Mouse (Mus musculus) forebrain, embryonic 11.5 days (tissue): ENCODE results near the gene Rex1bd. TPM values are rescaled to one million over a fixed set of nuclear protein-coding genes. Genes with fewer than 3 reads are reported as not detected.
A peak's percentile ranks its signal among the peaks of the same experiment; 100 is the strongest.

ENCODE experiments used
- ATAC-seq: fragments of 200-750 bp; cut with Nextera tagmentation; replicated peaks from 2 replicates; pipeline ENCODE4 v1.8.0; 2017; ENCODE audit warnings: moderate TSS enrichment; ENCODE audit not compliant: low FRiP score
- DNase-seq: peaks from one replicate; pipeline ENCODE4 v3.0.0-alpha.2; 2017; ENCODE audit warnings: low spot score
- H3K27ac ChIP-seq: fragments of 300-500 bp; sonication (generic); 2 replicates; pipeline ENCODE4 v1.5.1; 2014; ENCODE audit warnings: low read depth, low read length
- H3K27me3 ChIP-seq: fragments of 300-500 bp; sonication (generic); 2 replicates; pipeline ENCODE4 v1.6.1; 2014; ENCODE audit warnings: mild to moderate bottlenecking, low read length, mixed read lengths; ENCODE audit not compliant: control insufficient read depth, insufficient read depth
- H3K36me3 ChIP-seq: fragments of 300-500 bp; sonication (generic); 2 replicates; pipeline ENCODE4 v1.6.1; 2014; ENCODE audit warnings: mild to moderate bottlenecking, low read length, moderate library complexity, mixed read lengths; ENCODE audit not compliant: control insufficient read depth, insufficient read depth
- H3K4me1 ChIP-seq: fragments of 300-500 bp; sonication (generic); replicated peaks from 2 replicates; pipeline ENCODE4 v1.6.1; 2014; ENCODE audit warnings: low read length, mixed read lengths; ENCODE audit not compliant: control insufficient read depth, insufficient read depth
- H3K4me2 ChIP-seq: fragments of 300-500 bp; sonication (generic); 2 replicates; pipeline ENCODE4 v1.6.1; 2014; ENCODE audit warnings: low read depth, mild to moderate bottlenecking, low read length, moderate library complexity, mixed read lengths; ENCODE audit not compliant: severe bottlenecking
- H3K4me3 ChIP-seq: fragments of 300-500 bp; sonication (generic); 2 replicates; pipeline ENCODE4 v1.5.1; 2014; ENCODE audit warnings: low read depth, low read length
- H3K9ac ChIP-seq: fragments of 300-500 bp; sonication (generic); 2 replicates; pipeline ENCODE4 v1.6.1; 2014; ENCODE audit warnings: low read length
- H3K9me3 ChIP-seq: fragments of 300-500 bp; sonication (generic); 2 replicates; pipeline ENCODE4 v1.6.1; 2016; ENCODE audit warnings: low read length, mixed read lengths; ENCODE audit not compliant: control insufficient read depth
- WGBS: fragments of 180-500 bp; shearing (Covaris S2); extraction: QIAGEN DNeasy Blood & Tissue Kit; methylation state at CpG from one replicate; pipeline ENCODE4 v1.1.7; 2014; 5-methylcytosine and 5-hydroxymethylcytosine counted together
- polyA plus RNA-seq: library from polyadenylated mRNA; unstranded; fragments of >200 nt; fragmentation: Nextera tagmentation; extraction: Ambion mirVana; gene quantifications from 2 replicates; pipeline ENCODE4 v1.2.1, GENCODE M21; 2014

Rex1bd gene
- polyA plus RNA-seq, 1 experiment from 2014 or later = 113 TPM

DNA sequence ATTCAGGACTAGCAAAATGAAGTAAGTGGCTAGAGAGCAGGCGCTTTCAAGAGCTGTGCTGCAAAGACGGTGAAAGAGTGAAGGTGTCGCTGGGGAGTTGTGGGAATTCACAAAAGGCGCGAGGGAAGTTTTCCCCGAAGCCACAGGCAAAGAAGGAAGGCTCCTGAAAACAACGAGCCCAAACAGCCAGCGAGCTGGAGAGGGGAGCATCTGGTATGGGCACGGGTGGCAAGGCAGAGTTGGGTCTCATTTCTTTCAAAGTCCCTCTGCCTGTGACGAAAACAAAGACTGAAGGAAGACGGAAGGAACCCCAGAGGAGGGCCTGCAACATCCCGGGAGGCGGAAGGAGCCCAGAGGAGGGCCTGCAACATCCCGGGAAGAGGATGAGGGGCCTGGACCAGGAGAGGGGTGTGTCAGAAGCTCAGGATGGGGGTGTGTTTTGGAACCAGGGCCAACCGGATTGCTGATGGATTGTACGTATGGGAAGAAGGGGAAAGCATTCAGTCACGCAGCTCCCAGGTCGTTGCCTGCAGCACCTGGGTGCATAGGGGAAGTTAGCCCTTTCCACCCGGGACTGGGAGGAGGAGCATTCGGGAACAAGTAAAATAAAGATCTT, 15.6 kb downstream of the Rex1bd start:
- H3K36me3 ChIP-seq = no peaks in the 10 kb centered on the region
- ATAC-seq = no peak
- under 1% methylated on average over 20 of the region's 20 CpGs for WGBS
- H3K4me1 ChIP-seq = peaks cover 30% of the 10 kb centered on the region
- no peak overlapping the region for H3K27ac ChIP-seq
- peaks cover 98% of the 10 kb centered on the region for H3K27me3 ChIP-seq
- no peak overlapping the region for H3K9ac ChIP-seq
- no peak for DNase-seq
- no peak overlapping the region for H3K4me2 ChIP-seq
- no peaks in the 10 kb centered on the region for H3K9me3 ChIP-seq
- no peak overlapping the region for H3K4me3 ChIP-seq

DNA sequence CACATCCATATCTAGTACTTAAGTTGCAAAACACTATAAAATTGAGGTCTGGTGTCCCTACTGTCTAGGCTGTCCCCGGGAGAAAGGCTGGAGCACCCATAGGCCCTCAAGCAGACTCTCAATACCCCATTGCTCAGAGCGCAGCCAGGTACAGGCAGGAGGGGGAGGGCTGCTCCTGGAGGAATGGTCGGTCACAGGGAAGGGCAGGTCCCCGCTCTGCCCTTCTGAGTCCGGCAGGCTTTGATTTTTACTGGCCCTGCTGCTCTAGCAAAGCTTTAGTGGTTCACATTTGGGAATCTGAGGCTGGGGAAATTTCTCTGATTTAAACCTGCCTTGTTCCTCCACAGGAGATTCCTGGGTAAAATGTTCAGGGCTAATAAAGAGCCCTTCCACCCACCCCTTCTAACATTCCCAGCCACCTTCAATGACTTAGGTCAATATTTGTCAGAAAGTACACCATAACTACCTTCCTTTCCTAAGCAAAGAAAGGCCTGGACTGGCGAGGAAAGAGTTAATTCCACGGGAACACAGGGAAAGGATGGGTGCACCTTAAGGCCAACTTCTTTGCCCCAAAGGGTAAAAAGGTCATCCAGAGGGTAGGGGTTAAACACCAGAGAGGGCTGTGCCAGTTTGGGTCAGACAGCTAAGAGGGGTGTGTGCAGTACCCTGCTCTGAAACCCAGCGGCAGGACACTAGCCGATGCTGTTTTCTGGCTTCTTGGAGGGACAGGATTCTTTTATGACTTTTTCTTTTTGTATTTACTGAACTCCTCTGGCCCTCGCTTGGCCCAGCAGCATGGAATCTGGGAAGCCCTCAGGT, 16.3 kb downstream of the Rex1bd start:
- H3K27me3 ChIP-seq = peaks cover 96% of the 10 kb centered on the region
- DNase-seq = no peak
- H3K9me3 ChIP-seq = no peaks in the 10 kb centered on the region
- no peaks in the 10 kb centered on the region for H3K36me3 ChIP-seq
- peaks cover 27% of the 10 kb centered on the region for H3K4me1 ChIP-seq
- ATAC-seq = no peak
- WGBS = 8% methylated on average over 10 of the region's 10 CpGs
- no peak overlapping the region for H3K27ac ChIP-seq
- no peak overlapping the region for H3K4me2 ChIP-seq
- H3K4me3 ChIP-seq = no peak overlapping the region
- H3K9ac ChIP-seq = no peak overlapping the region

DNA sequence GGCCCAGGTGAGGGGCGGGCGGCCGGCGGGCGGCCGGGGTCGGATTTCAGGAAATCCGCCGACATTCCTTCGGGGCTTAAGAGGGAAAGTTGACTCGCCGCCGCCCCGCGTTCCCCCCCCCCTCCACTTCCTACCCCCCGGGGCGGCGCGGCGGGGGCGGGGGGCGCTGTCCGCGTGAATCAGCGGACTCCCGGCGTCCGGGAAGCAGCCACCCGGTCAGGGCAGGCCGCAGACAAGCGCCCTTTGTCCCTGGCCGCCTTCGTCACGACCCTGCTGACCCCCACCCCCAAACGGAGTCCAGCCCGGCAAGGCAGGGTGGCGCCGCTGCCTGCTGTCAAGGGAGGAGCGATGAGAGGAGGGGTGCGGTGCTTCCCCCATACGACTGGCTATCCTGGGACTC, 17.0 kb downstream of the Rex1bd start:
- DNase-seq = no peak
- no peaks in the 10 kb centered on the region for H3K36me3 ChIP-seq
- H3K9me3 ChIP-seq = no peaks in the 10 kb centered on the region
- peak overlapping the region; percentile 18 for H3K4me3 ChIP-seq
- 2% methylated on average over 28 of the region's 41 CpGs for WGBS
- H3K4me2 ChIP-seq = peak overlapping the region; percentile 31
- H3K27ac ChIP-seq = no peak overlapping the region
- peaks cover 96% of the 10 kb centered on the region for H3K27me3 ChIP-seq
- no peak for ATAC-seq
- no peak overlapping the region for H3K9ac ChIP-seq
- H3K4me1 ChIP-seq = peaks cover 27% of the 10 kb centered on the region

DNA sequence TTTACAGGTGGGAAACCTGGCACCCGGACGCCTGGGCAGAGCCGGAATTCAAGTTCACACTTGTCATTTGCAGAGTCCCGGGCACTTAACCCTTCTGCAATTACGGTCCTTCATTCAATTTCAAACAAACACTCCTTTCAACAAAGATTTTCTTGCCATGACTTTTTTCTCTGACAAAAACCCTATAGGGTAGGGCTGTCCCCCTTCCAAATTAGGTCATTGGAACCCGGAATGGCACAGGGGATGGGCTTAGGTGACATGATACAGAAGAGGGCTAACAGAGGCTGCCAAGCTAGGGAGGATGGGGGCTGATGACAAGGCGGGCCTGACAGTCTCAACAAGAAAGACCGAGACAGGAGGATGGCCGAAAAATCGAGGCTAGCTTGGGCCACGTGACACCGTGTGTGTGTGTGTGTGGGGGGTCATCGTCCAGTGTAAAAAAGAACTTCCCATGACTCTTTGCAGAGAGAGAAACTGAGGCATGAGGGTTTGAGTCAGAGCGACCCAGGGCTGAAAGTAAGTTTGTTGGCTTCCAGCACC, 17.6 kb downstream of the Rex1bd start:
- H3K4me3 ChIP-seq = peak overlapping the region; percentile 18
- no peaks in the 10 kb centered on the region for H3K9me3 ChIP-seq
- no peak for ATAC-seq
- DNase-seq = no peak
- peaks cover 92% of the 10 kb centered on the region for H3K27me3 ChIP-seq
- H3K4me2 ChIP-seq = peak overlapping the region; percentile 31; the same call in 1 of the 2 replicates
- H3K4me1 ChIP-seq = peaks cover 26% of the 10 kb centered on the region
- 2% methylated on average over 14 of the region's 14 CpGs for WGBS
- no peak overlapping the region for H3K9ac ChIP-seq
- no peak overlapping the region for H3K27ac ChIP-seq
- no peaks in the 10 kb centered on the region for H3K36me3 ChIP-seq

DNA sequence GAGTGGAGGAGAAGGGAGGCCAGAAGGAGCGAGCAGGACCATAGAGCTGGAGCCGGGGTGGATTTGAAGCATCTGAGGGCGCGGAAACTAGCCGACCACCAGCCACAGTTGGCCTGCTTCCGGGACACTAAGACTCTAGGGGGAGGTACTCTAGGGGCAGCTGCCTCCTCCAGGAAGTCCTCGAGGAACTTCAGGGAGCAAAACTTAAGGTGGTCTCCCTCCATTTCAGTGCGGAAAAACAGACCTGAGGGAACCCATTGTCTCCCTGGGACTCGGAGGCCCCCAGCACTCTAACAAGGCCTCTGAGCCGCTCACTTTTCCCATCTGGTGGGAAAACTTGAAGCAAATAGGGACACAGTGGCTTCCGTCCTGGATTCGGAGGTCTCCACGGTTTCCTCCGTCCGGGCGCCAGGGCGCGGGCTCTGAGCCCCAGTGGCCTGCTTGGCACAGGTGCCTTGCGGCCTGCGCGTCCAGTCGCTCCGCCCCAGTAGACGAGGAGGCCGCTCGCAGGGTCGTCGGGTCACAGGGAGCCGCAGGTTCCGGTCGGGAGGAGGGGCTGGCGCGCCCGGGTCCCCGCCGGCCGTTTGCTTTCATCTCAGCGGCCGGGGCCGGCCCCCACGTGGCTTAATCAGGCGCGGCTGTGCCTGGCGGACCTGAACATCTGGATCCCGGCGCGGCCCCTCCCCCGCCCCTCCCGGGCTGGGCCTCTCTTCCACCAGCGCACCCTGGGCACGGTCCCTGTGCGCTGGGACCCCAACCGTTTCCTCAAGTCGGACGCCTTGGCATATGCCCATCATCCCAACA, 18.4 kb downstream of the Rex1bd start:
- H3K27ac ChIP-seq = no peak overlapping the region
- ATAC-seq = no peak
- DNase-seq = peak; percentile 70
- no peaks in the 10 kb centered on the region for H3K9me3 ChIP-seq
- WGBS = 2% methylated on average over 54 of the region's 55 CpGs
- H3K27me3 ChIP-seq = peaks cover 84% of the 10 kb centered on the region
- H3K4me2 ChIP-seq = peak overlapping the region; percentile 50
- H3K36me3 ChIP-seq = no peaks in the 10 kb centered on the region
- peak overlapping the region; percentile 23 for H3K4me3 ChIP-seq
- H3K9ac ChIP-seq = no peak overlapping the region
- peaks cover 21% of the 10 kb centered on the region for H3K4me1 ChIP-seq

DNA sequence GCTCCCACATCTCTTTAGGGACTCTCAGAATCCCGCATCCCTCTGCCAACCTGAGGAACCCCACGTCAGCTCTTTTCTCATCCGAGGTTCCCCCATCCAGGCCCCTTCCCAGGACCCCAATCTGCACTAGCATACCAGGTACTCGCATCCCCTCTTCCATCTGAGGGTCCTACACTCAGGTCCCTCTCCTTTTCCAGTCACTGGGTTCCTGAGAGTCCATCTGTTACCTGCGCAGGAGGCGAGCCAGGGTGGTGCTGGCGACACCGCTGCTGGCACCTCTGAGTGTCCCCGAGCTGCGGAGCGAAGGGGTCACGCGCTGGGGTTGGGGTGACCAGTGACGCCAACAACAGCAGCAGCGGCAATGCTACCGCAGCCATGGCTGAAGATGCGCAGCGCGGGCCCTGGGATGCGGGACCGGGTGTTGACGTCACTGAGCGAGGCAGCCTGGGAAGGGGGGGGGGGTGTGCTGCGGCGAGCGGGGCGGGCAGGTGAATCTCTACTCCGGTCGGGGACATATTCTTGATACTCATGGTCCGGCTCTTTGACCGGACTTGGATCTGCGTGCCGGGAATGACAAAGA, 19.5 kb downstream of the Rex1bd start, which contains the start of gene Tmem59l:
Gene Tmem59l (minus strand): TSS at position 418 of the 580 bp plus-strand sequence.
- 3% methylated on average over 33 of the region's 33 CpGs for WGBS
- no peaks in the 10 kb centered on the region for H3K36me3 ChIP-seq
- ATAC-seq (no peak), DNase-seq (peak; percentile 70)
- peaks cover 20% of the 10 kb centered on the region for H3K4me1 ChIP-seq
- H3K9ac ChIP-seq = peak within 1 kb of the TSS; percentile 45
- H3K27me3 ChIP-seq = peaks cover 73% of the 10 kb centered on the region
- peak within 1 kb of the TSS; percentile 62 for H3K4me2 ChIP-seq
- H3K27ac ChIP-seq = no peak within 1 kb of the TSS
- peak within 1 kb of the TSS; percentile 30 for H3K4me3 ChIP-seq
- no peaks in the 10 kb centered on the region for H3K9me3 ChIP-seq

DNA sequence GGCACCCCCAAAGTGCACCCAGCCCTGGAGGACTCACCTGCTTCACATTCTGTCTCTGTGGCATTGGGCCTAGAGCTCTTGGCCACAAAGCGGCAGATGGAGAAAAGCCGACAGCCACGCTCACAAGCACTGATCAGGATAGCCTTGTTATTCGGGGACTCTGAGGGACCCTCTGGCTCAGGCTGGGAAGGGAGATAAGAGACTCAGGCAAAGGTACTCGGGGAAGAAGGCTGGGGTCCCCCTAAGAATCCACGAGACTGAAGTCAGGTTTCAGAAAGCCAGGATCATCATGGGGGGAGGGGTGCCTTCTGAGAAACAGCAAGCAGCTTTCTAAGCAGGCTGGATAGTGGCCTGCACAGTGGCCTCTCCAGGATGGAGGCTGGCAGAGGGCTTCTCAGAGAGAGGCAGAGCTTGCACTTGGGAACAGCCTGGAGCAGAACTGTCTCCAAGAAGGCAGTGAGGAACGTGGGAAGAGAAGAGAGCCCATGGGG, 20.3 kb downstream of the Rex1bd start:
- Histone ChIP-seq H3K9me3 (no peaks in the 10 kb centered on the region), H3K4me2 (no peak overlapping the region), H3K4me1 (peaks cover 20% of the 10 kb centered on the region), H3K27ac (no peak overlapping the region), H3K9ac (no peak overlapping the region), H3K27me3 (peaks cover 65% of the 10 kb centered on the region), H3K36me3 (no peaks in the 10 kb centered on the region), H3K4me3 (no peak overlapping the region)
- WGBS = 39% methylated on average over 7 of the region's 7 CpGs
- no peak for ATAC-seq
- no peak for DNase-seq

DNA sequence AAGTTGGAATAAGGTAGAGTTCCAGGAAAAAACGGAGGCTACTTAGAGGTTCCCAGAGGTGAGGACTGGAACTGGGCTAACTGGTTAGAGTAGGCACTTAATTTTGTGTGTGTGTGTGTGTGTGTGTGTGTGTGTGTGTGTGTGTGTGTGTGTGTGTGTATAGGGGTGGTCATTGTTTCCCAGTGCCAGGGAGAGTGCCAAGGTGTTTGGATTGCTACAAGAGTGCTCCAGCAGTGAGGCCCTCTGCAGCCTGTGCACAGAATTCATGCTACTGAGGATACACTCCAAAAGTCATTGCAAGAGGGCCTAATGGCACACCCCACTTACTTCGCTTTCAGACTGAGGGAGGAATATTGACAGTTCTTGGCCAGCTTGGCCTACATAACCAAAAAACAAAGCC, 23.6 kb downstream of the Rex1bd start:
- WGBS = 59% methylated on average over 2 of the region's 2 CpGs
- ATAC-seq = no peak
- peaks cover 32% of the 10 kb centered on the region for H3K27me3 ChIP-seq

More for the DNA sequence above, 23.6 kb downstream of the Rex1bd start:
- DNase-seq = no peak
- Histone ChIP-seq H3K4me2 (no peak overlapping the region), H3K4me1 (peaks cover 7% of the 10 kb centered on the region), H3K9me3 (no peaks in the 10 kb centered on the region), H3K9ac (no peak overlapping the region), H3K4me3 (no peak overlapping the region), H3K27ac (no peak overlapping the region), H3K36me3 (no peaks in the 10 kb centered on the region)
